Mouse (Mus musculus): ENCODE measurements around the gene Lmntd2.

DNA sequence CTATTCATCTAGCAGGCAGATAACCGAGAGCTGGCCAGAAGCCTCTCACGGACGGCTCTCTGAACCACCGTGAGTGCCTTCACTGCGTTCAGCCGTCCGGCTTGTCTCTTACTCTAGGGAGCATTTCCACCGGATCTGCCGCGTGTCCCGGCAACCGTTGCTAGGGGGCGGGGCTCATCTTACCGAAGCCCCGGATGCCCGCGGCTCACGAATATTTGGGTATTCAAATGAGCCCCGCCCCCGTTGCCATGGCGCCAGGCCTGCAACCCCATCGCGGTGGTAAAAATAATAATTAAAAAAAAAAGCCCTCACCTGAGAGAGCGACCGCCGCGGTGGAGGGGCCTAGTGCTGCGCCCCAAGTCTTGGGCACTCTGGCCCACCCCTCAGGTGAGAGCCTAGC is 19.1 kb downstream of the Lmntd2 start:
- TF ChIP-seq POLR2A (IDR thresholded peaks at IDR 0.05; ENCODE audit: borderline replicate concordance, extremely low read depth, insufficient read depth, insufficient read length, poor library complexity, severe bottlenecking) (no peak), CTCF (IDR thresholded peaks at IDR 0.05; ENCODE audit: borderline replicate concordance, extremely low read depth, insufficient read depth, insufficient read length) (no peak)

All from brain, embryonic 14.5 days (tissue).